21 mouse cellular contexts compared by ENCODE assay signal in genomic region chr15:89249063-89249462, GRCm38 (mm10).
"Had no signal": no experiment of that assay in that cellular context is flagged by ENCODE, and none has a peak within 500 bp of the region (broad histone marks: within the 10 kb centered on the region; RNA-seq: fewer than 3 reads in every experiment).

No protein-coding gene starts in this region.

- DNase-seq: heart, postnatal 10 days; heart, postnatal 14 days; heart, postnatal 4 days; kidney, adult 11 months; kidney, adult 18-20 months; kidney, adult 2 months; kidney, adult 8-10 months; kidney, adult 9 months; kidney, postnatal 10 days; kidney, postnatal 14 days; kidney, postnatal 25 days; kidney, postnatal 36 days; kidney, postnatal 4 days; layer of hippocampus, adult 9-11 months; layer of hippocampus, postnatal 36 days had no signal

- ATAC-seq: hindbrain, embryonic 16.5 days; hindbrain, postnatal 0 days; inflammation-experienced regulatory T-cells, adult 6 months; intestine, embryonic 15.5 days; intestine, embryonic 16.5 days; intestine, postnatal 0 days had no signal
